Mouse (Mus musculus) urinary bladder, postnatal 36 days (tissue): ENCODE data around the gene BC003965.
"Not testable (repeated sequence)": the region's sequence is repeated elsewhere in the genome, so short reads cannot be mapped to it uniquely, and the experiment has no call there.

Experiments used
- DNase-seq, 2 experiments: peaks; one replicate each; pipeline ENCODE4 v3.0.0; 2022; ENCODE audit warnings: low spot score in 2 of 2, mixed read lengths in 1 of 2

The BC003965 gene

GRCm38 (mm10) chr17:25219492-25220295, 35.3 kb downstream of the BC003965 start:
- no peak for DNase-seq

GRCm38 (mm10) chr17:25220746-25221145, 36.4 kb downstream of the BC003965 start:
- DNase-seq: no peak

GRCm38 (mm10) chr17:25221821-25222503, 37.6 kb downstream of the BC003965 start:
- DNase-seq: peak; percentile 31 to 67

- not testable (repeated sequence) for DNase-seq
These were observed 38.2 kb downstream of the BC003965 start for GRCm38 (mm10) chr17:25222504-25222940.

- no peak for DNase-seq
These were observed 38.7 kb downstream of the BC003965 start for GRCm38 (mm10) chr17:25222951-25223601.

GRCm38 (mm10) chr17:25224586-25225222, 40.4 kb downstream of the BC003965 start:
- DNase-seq: no peak

GRCm38 (mm10) chr17:25225659-25226058, 41.3 kb downstream of the BC003965 start:
- no peak for DNase-seq

- no peak for DNase-seq
These were observed 43.6 kb downstream of the BC003965 start for GRCm38 (mm10) chr17:25227991-25228390.

- not testable (repeated sequence) for DNase-seq
These were observed 45.8 kb downstream of the BC003965 start for GRCm38 (mm10) chr17:25230014-25230655.

- DNase-seq: no peak
These were observed 46.3 kb downstream of the BC003965 start for GRCm38 (mm10) chr17:25230700-25231099.

GRCm38 (mm10) chr17:25231621-25232020, 47.3 kb downstream of the BC003965 start:
- DNase-seq: not testable (repeated sequence)

- no peak for DNase-seq
These were observed 51.3 kb downstream of the BC003965 start for GRCm38 (mm10) chr17:25235635-25236034.
